Mouse (Mus musculus) liver, adult 2 months (tissue): ENCODE measurements around the gene Igf2bp3. TPM values are rescaled to one million over a fixed set of nuclear protein-coding genes. Genes with fewer than 3 reads are reported as not detected.

Experiments
- DNase-seq: peaks from one replicate; pipeline ENCODE4 v3.0.0-alpha.2; 2011; ENCODE audit warnings: low read depth, low spot score; ENCODE audit errors: extremely low read depth
- H3K27ac ChIP-seq: fragments of 200-500 bp; replicated peaks from 2 replicates; pipeline ENCODE4 v1.5.1; 2012; ENCODE audit warnings: low read depth, mild to moderate bottlenecking, control low read depth, inconsistent platforms, low read length; ENCODE audit not compliant: insufficient read depth
- H3K27me3 ChIP-seq: fragments of 200-500 bp; 2 replicates; pipeline ENCODE4 v1.6.1; 2012; ENCODE audit warnings: mild to moderate bottlenecking, moderate library complexity, low read length, inconsistent platforms; ENCODE audit not compliant: control insufficient read depth, insufficient read depth
- H3K36me3 ChIP-seq: fragments of 200-500 bp; 2 replicates; pipeline ENCODE4 v1.6.1; 2012; ENCODE audit warnings: low read length, inconsistent platforms; ENCODE audit not compliant: control insufficient read depth, insufficient read depth
- H3K4me1 ChIP-seq: fragments of 200-500 bp; 2 replicates; pipeline ENCODE4 v1.6.1; 2011; ENCODE audit warnings: low read length; ENCODE audit not compliant: control insufficient read depth, insufficient read depth
- H3K4me3 ChIP-seq: fragments of 200-500 bp; 2 replicates; pipeline ENCODE4 v1.5.1; 2011; ENCODE audit warnings: low read depth, mild to moderate bottlenecking, control low read depth, low read length, moderate library complexity; ENCODE audit not compliant: insufficient read depth
- H3K79me2 ChIP-seq: fragments of 200-500 bp; 2 replicates; pipeline ENCODE4 v1.6.1; 2012; ENCODE audit warnings: inconsistent platforms, mild to moderate bottlenecking, low read length, moderate library complexity; ENCODE audit not compliant: control insufficient read depth, insufficient read depth
- H3K9ac ChIP-seq: fragments of 200-500 bp; 2 replicates; pipeline ENCODE4 v1.6.1; 2012; ENCODE audit warnings: low read depth, mild to moderate bottlenecking, control low read depth, inconsistent platforms, low read length
- CTCF ChIP-seq: fragments of 200-500 bp; IDR thresholded peaks from 2 replicates; pipeline ENCODE4 v1.5.1; 2011; ENCODE audit warnings: low read depth, low read length, control low read depth
- POLR2A ChIP-seq: fragments of 200-500 bp; IDR thresholded peaks from 2 replicates; pipeline ENCODE4 v1.6.1; 2011; ENCODE audit warnings: low read length, control low read depth; ENCODE audit not compliant: insufficient read depth; ENCODE audit errors: extremely low read depth
- WGBS: fragments of 180-500 bp; shearing (Covaris S2); methylation state at CpG from one replicate; pipeline ENCODE4 v1.1.7; 2018; 5-methylcytosine and 5-hydroxymethylcytosine counted together
- polyA plus RNA-seq: library from polyadenylated mRNA; depleted of rRNA; stranded (reverse); fragments of >200 nt; gene quantifications from 2 replicates; pipeline ENCODE4 v1.2.3, GENCODE M21; 2012
- total RNA-seq: library from RNA; depleted of rRNA; stranded (reverse); fragments of >200 nt; gene quantifications from 2 replicates; pipeline ENCODE4 v1.2.3, GENCODE M21; 2014

Igf2bp3 gene
- total and polyA plus RNA-seq, 2 experiments = 0.21 to 0.46 TPM

DNA sequence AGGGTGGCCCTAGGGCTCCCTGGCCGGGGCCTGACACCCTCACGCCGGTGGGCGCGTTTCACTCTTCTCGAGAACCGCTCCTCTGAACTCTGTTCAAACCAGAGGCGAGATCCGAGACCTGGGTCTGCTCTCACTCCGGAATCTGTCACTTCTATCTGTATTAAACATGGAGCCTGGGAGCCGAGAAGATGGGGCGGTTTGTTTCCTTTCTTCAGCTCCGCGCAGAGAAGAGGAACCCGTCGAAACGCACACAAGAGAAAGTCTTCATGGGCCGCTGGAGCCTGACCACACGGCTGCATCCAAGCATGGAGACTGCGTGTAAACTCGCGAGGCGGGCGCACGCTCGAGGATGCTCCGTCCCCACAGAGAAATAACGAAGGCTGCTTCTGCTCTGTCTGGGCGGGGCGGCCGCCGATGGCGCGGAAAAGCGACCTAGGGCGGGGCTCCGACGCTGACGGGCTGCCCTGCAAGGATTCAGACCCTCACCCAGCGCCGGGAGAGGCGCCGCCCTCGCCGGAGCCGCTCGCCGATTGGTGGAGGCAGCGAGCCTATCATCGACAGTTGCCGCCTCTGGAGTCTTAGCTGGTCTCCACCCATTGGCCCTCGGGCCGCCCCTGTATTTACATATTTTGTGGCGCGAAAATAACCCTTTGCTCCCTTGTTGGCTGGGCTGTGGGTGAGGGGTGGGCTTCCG lies 3.0 kb upstream of the Igf2bp3 start:
- H3K79me2 ChIP-seq = no peaks in the 10 kb centered on the region
- no peak overlapping the region for H3K27ac ChIP-seq
- no peaks in the 10 kb centered on the region for H3K36me3 ChIP-seq
- no peak overlapping the region for H3K9ac ChIP-seq
- WGBS = under 1% methylated on average over 56 of the region's 56 CpGs
- H3K27me3 ChIP-seq = peaks cover 45% of the 10 kb centered on the region
- DNase-seq = no peak
- TF ChIP-seq CTCF = no peak
- TF ChIP-seq POLR2A = no peak
- H3K4me1 ChIP-seq = peaks cover 5% of the 10 kb centered on the region
- 0 out of 2 replicates have a peak overlapping the region, but pooled peaks have one; percentile 17 for H3K4me3 ChIP-seq

DNA sequence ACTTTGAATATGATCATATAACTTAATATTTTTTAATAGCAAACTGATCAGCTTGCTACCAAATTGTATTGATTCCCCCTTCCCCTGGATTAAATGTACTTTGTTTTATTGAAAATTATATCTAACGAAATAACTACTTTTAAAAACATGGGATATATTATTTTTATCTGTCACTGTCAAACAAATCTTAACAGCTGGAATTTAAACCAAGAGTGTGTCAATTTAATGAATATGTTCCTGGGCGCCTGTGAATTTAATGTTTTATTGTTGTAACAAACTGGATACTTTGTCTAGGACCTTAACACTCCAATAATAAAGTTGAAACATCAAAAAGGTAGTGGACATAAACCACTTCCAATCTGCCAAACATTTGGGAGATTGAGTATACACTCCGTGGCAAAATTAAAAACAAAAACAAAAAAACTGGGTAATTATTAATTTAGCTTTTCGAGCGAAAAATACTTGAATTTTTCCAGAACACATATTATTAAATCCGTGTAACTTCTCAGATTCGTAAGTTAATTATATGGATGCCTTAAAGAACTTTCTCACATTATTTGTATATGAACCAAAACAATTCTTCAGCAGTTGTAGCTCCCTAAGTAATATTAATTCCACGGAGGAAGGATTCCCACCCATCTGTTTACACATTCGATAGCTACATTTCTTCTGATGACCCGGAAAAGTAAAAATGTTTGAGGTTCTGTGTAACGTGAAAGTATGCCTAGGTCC lies 2.2 kb upstream of the Igf2bp3 start:
- Histone ChIP-seq H3K27ac (no peak overlapping the region), H3K4me3 (no peak overlapping the region), H3K9ac (no peak overlapping the region), H3K4me1 (peaks cover 5% of the 10 kb centered on the region), H3K27me3 (peaks cover 43% of the 10 kb centered on the region), H3K36me3 (no peaks in the 10 kb centered on the region), H3K79me2 (no peaks in the 10 kb centered on the region)
- WGBS = 18% methylated on average over 11 of the region's 11 CpGs
- DNase-seq = no peak
- TF ChIP-seq POLR2A (no peak), CTCF (no peak)

DNA sequence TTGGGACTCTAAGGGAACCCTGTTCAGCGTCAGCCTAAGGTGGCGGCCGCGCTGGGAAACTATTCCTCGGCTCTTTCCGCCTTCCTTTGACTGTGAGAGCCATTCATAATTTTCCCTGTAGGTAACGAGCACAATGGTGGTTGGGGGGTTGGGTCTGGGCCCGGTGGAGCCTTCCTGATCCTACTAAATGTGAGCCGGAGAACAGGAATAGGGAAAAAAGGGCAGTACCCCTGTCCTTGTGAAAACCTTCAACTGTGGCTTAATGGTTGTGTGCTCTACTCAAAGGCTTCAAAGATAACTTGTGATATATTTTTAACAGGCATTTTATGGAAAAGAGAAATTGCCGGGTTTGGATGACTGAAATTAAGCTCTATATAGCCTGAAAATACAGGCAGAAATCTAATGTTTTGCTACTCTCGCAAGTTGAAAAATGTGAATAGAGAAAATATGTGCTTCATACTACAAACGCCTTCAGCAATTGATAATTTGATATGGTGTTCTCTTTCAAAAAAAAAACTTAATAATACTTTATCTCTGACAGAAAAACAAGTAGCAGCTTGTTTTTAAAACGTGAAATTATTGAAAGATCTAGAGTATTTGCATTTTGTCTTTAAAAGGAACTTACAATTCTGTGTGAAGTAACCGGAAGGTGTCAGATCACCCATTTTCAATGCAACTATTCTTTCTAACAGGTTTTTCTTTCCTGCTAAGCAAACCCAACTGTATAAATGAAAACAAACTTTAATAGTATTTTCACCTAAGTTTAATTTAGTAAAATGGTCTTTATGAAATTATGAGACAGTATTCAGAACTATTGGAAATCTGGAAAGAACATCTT lies 1.2 kb upstream of the Igf2bp3 start:
- Histone ChIP-seq H3K79me2 (no peaks in the 10 kb centered on the region), H3K4me1 (peaks cover 5% of the 10 kb centered on the region), H3K4me3 (no peak overlapping the region), H3K36me3 (no peaks in the 10 kb centered on the region), H3K27me3 (peaks cover 42% of the 10 kb centered on the region), H3K27ac (no peak overlapping the region), H3K9ac (no peak overlapping the region)
- DNase-seq = no peak
- TF ChIP-seq CTCF (no peak), POLR2A (no peak)
- WGBS = 17% methylated on average over 14 of the region's 14 CpGs

DNA sequence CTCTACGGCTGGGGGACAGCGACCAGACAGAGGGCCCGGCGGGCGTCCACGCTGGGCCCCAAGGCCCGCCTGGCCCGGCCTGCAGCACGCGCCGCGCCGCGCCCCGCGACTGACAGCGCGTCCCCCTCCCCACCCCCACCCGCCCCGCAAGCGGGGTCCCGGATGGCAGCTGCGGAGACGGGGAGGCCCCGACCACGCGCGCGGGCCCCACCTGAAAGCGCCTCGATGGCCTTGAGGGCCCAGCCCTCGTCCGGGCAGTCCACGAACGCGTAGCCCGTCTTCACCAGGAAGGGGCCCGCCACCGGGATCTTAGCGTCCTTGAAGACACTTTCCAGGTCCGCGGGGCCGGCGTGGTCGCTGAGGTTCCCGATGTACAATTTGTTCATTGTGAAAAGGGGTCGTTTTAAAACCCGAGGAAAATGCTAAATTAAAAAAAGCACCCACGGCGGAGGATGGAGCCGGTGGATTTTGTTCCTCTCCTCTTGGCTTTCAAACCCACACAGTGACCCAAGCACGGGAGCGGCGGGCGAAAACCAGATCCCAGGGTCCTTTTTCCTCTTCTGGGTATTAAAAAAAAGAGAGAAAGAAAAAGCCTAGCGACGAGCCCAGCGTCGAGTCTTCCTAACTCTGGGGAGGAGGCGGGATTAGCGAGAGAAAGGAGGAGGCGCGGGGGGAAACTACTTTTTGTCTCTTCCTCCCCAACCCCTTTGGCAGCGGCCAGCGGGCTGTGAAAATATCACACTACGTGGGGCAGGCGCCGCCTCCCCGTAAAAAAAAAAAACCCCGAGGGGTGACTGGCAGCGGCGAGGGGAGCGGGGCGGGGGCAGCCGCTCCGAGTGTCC lies 450 bp downstream of the Igf2bp3 start:
- DNase-seq = no peak
- WGBS = under 1% methylated on average over 75 of the region's 76 CpGs
- Histone ChIP-seq H3K79me2 (no peaks in the 10 kb centered on the region), H3K4me3 (peak overlapping the region; percentile 53), H3K27ac (no peak overlapping the region), H3K9ac (peak overlapping the region; percentile 71), H3K36me3 (no peaks in the 10 kb centered on the region), H3K4me1 (peaks cover 6% of the 10 kb centered on the region), H3K27me3 (peaks cover 35% of the 10 kb centered on the region)
- TF ChIP-seq POLR2A (no peak), CTCF (no peak)

DNA sequence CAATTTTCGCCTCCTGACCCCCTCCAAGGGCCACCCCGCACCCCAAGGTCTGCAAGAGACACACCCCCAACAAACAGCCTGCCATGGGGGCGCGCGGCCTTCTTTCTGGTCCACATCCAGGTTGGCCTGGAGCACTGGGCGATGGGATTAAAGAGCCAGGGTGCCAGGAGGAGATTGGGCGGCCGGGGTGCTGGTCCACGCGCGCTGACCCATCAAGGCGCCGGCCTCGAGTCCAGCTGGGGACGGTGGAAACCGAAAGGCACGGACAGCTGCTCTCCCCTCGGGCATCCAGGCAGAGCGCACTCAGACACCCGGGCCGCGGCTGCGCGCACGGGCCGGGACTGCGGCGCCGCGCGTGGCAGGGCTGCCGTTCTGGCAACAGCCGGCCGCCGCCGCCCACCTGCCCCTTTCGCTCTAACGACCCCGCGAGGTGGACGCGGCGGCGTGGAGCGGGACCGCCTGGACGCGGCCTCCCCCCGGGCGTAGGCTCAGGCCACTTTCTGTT lies 1.1 kb downstream of the Igf2bp3 start:
- peaks cover 35% of the 10 kb centered on the region for H3K27me3 ChIP-seq
- TF ChIP-seq CTCF (no peak), POLR2A (no peak)
- no peaks in the 10 kb centered on the region for H3K36me3 ChIP-seq
- H3K4me3 ChIP-seq = peak overlapping the region; percentile 53
- WGBS = under 1% methylated on average over 50 of the region's 50 CpGs
- H3K79me2 ChIP-seq = no peaks in the 10 kb centered on the region; the same call in 1 of the 2 replicates
- no peak overlapping the region for H3K27ac ChIP-seq
- DNase-seq = no peak
- H3K4me1 ChIP-seq = peaks cover 6% of the 10 kb centered on the region
- peak overlapping the region; percentile 71 for H3K9ac ChIP-seq
